Mouse (Mus musculus) adrenal gland, adult 2 months (tissue): ENCODE results near the gene Gabbr1. TPM values are rescaled to one million over a fixed set of nuclear protein-coding genes. Genes with fewer than 3 reads are reported as not detected.

Experiments used
- DNase-seq: peaks from one replicate; pipeline ENCODE4 v3.0.0; 2021
- polyA plus RNA-seq: library from polyadenylated mRNA; depleted of rRNA; stranded (reverse); fragments of >200 nt; gene quantifications from 2 replicates; pipeline ENCODE4 v1.2.3, GENCODE M21; 2012
- total RNA-seq, 2 experiments: library from RNA; stranded (reverse); gene quantifications; 2 replicates each; pipeline ENCODE4 v1.2.3; 2021

Gabbr1 gene
- total and polyA plus RNA-seq, 3 experiments: 22.5 to 29.1 (median 25.7) TPM

DNA sequence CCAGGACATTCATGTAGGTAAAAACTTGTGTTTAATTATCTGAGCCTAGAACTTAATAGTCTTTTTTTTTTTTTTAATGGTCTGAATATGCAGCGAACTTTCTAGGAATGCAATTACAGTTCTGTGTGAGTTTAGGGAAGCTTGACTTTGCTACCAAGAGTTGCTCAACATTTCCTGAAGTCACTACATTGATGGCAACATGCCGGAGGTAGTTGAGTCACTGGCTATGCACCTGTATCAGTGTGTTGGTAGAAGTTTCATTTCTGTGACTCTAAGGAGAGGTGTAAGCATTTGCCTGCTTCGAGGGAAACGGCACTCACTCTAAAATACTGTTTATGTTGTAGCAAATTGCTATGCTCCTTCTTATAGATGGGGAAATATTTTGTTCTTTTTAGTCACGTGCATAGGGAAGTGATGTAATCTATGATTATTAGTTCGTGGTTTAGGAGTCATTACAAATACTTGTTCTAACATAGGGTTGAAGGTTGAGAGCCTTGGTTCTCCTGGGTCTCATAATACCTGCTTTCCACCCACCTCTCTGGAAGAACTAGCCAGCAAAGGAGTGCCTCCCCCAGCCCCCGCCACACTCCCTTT, 1.0 kb upstream of the Gabbr1 start:
- no peak for DNase-seq

DNA sequence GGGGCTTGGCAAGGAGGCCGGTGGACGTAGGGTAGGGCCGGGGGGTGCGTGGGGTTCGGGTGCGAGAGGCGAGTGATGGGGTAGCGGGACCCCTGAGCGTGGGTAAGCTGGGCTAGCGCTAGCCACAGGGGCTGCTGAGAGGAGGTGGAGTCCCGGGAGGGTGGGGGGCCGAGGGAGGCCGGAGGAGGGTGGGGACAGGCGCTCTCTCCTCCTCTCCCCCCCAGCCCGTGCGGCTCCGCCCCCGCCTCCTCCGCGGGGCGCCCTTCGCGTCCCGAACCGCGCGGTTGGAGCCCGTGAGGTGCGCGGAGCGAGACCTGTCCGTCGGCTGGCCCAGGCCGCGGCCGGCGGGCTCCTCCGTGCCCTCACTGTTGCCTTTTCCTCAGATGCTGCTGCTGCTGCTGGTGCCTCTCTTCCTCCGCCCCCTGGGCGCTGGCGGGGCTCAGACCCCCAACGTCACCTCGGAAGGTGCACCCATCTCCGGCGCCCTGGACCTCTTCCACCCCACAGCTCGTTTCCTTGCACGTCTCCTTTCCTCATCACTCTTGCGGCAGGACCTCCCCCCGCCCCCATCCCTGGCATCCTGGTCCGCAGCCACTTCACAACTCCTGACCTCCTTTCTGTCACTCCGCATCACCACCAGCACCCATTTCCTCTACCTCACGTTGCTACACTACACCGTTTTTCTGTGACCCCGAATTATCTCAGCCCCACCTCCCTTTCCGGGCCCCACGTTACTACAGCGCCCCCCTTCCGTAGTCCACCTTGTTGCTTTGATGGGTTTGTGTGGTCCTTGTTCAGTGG, 746 bp downstream of the Gabbr1 start:
- DNase-seq: peak; percentile 82

DNA sequence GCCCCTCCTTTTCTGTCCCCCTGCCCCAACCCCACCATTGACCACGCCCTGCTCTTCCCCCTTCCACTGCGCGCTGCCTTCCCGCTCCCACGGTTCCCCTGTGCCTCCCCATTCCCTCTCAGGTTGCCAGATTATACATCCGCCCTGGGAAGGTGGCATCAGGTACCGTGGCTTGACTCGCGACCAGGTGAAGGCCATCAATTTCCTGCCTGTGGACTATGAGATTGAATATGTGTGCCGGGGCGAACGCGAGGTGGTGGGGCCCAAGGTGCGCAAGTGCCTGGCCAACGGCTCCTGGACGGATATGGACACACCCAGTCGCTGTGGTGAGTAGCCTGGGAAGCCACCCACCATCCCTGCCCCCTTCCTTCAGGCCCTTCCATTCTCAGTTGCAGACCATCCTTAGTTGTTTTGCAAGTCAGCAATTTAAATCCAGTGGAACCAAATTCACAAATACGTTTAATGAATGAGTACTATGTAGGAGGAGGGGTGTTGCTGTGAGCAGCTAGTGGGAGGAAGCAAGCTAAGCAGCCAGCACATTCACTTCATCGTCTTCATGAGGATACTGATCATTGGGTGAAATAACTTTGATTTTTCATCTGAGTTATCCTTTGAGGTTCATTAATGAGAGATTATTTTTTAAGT, 1.7 kb downstream of the Gabbr1 start:
- DNase-seq: no peak

- DNase-seq: no peak
Observed at GRCm38 (mm10) chr17:37047981-37048380, 2.2 kb downstream of the Gabbr1 start.

GRCm38 (mm10) chr17:37048383-37048782, 2.6 kb downstream of the Gabbr1 start:
- DNase-seq: no peak

GRCm38 (mm10) chr17:37049570-37050310, 4.0 kb downstream of the Gabbr1 start:
- DNase-seq: peak; percentile 77

DNA sequence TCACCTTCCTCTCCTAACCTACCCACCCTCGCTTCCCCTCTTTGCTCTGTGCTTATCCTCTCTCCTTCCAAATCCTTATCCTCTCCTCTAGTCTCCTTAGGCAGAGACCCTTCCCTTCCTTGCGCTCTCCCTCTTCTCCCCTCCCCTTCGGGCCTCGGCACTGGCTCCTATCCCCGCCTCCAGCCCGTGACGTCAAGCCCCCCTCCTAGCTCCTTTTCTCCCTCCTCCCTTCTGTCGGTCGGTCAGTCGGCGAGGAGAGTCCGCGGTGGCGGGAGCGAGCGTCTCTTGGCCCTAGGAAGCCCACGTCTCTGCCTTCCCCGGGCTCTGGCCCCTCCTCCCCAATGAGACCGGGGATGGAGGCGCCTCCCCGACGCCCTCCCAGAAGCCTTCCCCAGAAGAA, 4.6 kb downstream of the Gabbr1 start:
- DNase-seq: peak; percentile 89

DNA sequence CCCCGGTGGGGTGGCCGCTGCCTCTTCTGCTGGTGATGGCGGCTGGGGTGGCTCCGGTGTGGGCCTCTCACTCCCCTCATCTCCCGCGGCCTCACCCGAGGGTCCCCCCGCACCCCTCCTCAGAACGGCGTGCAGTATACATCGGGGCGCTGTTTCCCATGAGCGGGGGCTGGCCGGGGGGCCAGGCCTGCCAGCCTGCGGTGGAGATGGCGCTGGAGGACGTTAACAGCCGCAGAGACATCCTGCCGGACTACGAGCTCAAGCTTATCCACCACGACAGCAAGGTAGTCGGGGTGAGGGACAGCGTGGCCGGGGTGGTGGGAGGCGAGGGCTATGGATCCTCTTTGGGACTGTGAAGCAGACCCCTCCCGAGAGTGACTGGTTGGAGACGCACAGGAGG, 5.1 kb downstream of the Gabbr1 start:
- DNase-seq: no peak

GRCm38 (mm10) chr17:37051745-37052144, 6.0 kb downstream of the Gabbr1 start:
- no peak for DNase-seq

DNA sequence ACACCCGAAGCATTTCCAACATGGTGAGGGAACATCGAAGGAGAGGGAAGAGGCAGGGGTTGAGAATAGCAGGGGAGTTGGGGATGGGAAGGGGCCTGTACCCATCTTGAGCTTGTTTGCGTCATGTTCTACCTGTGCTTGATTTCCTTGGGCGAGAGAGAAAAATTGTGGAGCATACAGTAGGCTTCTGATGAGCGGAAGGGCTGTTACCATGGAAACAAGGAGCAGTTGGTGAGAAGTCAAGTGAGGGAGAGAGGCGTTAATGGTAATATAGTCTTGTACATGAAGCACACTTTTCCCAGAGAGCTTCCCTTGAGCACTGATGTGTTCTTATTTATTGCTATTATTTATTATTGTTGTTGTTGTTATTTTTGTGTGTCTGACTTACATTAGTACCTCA, 11.2 kb downstream of the Gabbr1 start:
- DNase-seq: no peak

GRCm38 (mm10) chr17:37061435-37061834, 15.7 kb downstream of the Gabbr1 start:
- no peak for DNase-seq

- DNase-seq: no peak
Observed at GRCm38 (mm10) chr17:37062101-37062641, 16.4 kb downstream of the Gabbr1 start.

GRCm38 (mm10) chr17:37063063-37063462, 17.3 kb downstream of the Gabbr1 start:
- no peak for DNase-seq

DNA sequence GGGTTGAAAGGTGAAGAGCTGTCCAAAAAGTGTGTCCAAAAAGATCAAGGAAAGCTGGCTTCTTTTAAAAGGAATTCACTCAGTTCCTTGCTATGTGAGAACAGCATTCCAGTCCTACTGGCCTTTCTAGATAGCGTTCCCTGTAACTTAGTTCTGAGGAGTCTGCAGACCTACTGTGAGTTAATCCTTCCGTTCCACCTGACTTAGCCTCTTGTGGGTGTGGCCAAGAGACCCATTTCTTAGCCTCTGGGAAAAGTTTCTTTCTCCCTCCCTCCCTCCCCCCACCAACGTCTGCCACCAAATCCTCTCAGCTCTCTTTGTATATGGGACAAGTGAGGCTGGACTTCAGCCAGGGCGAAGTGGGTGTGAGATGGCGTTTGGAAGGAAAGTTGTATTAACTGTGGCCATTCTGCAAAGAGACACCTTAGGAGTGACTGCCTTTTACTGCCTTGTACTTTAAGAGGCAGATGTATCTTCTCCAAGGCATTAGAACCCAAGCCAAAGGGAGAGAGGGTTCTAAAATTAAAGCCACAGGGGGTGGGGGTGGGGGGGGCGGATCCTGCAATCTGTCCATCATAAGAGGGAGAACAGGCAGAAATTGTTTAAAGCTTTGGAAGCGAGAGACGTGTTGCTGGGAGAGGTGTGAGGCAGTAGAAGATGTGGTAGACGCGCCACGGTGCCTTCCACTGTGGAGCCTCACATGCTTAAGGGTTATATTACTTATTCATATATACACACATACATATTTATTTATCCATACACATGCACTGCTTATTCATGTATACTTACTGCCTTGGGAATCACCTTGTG, 18.1 kb downstream of the Gabbr1 start:
- no peak for DNase-seq

DNA sequence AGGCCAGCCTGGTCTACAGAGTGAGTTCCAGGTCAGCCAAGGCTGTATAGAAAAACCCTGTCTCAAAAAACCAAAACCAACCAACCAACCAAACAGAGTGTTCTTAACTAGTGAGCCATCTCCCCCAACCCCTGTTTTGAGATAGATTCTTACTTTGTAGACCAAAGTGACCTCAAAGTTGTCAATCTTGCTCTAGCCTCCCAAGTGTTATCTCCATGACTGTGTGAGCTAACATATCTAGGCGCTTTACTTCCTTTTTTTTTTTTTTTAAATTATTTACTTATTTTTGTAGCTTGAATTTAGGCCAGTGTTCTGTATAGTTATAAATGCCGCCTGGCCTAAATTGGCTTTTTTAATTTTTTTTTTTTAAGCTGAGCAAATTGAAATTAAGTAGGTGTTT, 20.2 kb downstream of the Gabbr1 start:
- no peak for DNase-seq

DNA sequence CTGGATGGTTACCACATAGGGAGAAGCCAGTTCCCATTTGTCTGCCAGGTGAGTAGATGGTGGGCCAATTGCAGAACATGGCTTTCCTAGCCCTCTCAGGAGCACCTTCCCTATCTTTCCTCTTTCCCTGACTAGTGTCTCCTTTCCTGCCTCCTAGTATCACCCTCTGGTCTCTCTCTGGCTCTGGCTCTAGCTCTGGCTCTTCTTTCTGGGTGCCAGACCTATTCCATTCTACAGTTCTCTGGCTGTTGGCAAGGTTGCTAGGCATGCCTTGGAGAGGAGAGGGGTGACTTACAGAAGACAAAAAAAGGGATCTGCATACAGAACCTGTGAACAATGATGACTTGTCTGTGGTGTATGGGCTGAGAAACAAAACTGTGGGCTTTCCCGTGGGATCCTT, 22.1 kb downstream of the Gabbr1 start:
- DNase-seq: no peak

- no peak for DNase-seq
Observed at GRCm38 (mm10) chr17:37070121-37070520, 24.4 kb downstream of the Gabbr1 start.

- DNase-seq: no peak
Observed at GRCm38 (mm10) chr17:37072080-37072729, 26.4 kb downstream of the Gabbr1 start.

DNA sequence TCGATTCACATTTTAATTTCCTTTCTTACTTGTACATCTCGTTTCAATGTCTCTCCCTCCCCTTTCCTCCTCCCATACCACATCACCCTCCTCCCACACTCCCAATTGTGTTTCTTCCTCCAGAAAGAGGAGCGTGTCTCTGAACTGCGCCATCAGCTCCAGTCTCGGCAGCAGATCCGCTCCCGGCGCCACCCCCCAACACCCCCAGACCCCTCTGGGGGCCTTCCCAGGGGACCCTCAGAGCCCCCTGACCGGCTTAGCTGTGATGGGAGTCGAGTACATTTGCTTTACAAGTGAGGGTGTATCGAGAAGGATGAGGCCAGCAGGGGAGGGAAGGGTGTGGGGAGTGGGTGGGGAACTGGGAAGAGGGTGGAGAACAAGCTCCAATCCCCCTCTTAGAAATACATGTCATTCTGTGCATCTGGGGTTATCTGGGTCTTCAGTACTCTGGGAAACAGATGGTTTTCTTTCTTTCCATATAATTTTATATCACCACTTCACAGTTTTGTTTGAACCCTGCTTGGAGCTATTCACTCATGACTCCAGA, 27.0 kb downstream of the Gabbr1 start:
- DNase-seq: no peak

GRCm38 (mm10) chr17:37075181-37075580, 29.4 kb downstream of the Gabbr1 start:
- no peak for DNase-seq

GRCm38 (mm10) chr17:37075766-37076165, 30.0 kb downstream of the Gabbr1 start:
- DNase-seq: no peak
